ENCODE assay signal across 8 mouse cellular contexts in genomic region chrX:10216410-10216949, GRCm38 (mm10). TPM values are rescaled to one million over a fixed set of nuclear protein-coding genes. Genes with fewer than 3 reads are reported as not detected.
DNase-seq lines count a peak whose midpoint lies in the region; ATAC-seq and TF ChIP-seq lines count a peak whose summit lies in the region.

Rpgr (minus strand) TSS chrX:10216920.

- H3K9ac ChIP-seq in embryonic facial prominence, embryonic 11.5 days (replicated peaks; ENCODE audit: low read length), result peak within 1 kb of the TSS; percentile 62
- peak within 1 kb of the TSS; percentile 53 for H3K9ac ChIP-seq in intestine, postnatal 0 days (ENCODE audit: low read depth, low read length)
- H3K9ac ChIP-seq in midbrain, embryonic 11.5 days (ENCODE audit: low read length), result peak within 1 kb of the TSS; percentile 39; the same call in 1 of the 2 replicates

- H3K27ac ChIP-seq in embryonic facial prominence, embryonic 11.5 days (replicated peaks; ENCODE audit: low read depth, low read length), result no peak within 1 kb of the TSS; the same call in 1 of the 2 replicates
- H3K27ac ChIP-seq in intestine, postnatal 0 days (ENCODE audit: low read depth, low read length), result peak within 1 kb of the TSS; percentile 82
- H3K27ac ChIP-seq in midbrain, embryonic 11.5 days (ENCODE audit: low read depth, low read length), result no peak within 1 kb of the TSS

- WGBS in embryonic facial prominence, embryonic 11.5 days, result 16% methylated on average over 46 of the region's 47 CpGs
- WGBS in intestine, postnatal 0 days, result 17% methylated on average over 46 of the region's 47 CpGs
- WGBS in midbrain, embryonic 11.5 days, result 21% methylated on average over 44 of the region's 47 CpGs

- H3K36me3 ChIP-seq in embryonic facial prominence, embryonic 11.5 days (replicated peaks; ENCODE audit: control insufficient read depth, insufficient read depth, low read depth, low read length), result no peaks in the 10 kb centered on the region
- H3K36me3 ChIP-seq in intestine, postnatal 0 days (ENCODE audit: control insufficient read depth, insufficient read depth), result no peaks in the 10 kb centered on the region
- H3K36me3 ChIP-seq in midbrain, embryonic 11.5 days (ENCODE audit: control insufficient read depth, insufficient read depth, low read length), result no peaks in the 10 kb centered on the region

- peak within 1 kb of the TSS; percentile 46 for H3K4me3 ChIP-seq in embryonic facial prominence, embryonic 11.5 days (ENCODE audit: low read depth, low read length)
- peak within 1 kb of the TSS; percentile 61 for H3K4me3 ChIP-seq in intestine, postnatal 0 days (ENCODE audit: low read depth, low read length)
- peak within 1 kb of the TSS; percentile 55 for H3K4me3 ChIP-seq in midbrain, embryonic 11.5 days (ENCODE audit: low read depth, low read length)

- peak; percentile 98 for ATAC-seq in embryonic facial prominence, embryonic 11.5 days (replicated peaks; ENCODE audit: insufficient number of reproducible peaks, low FRiP score, low TSS enrichment, low read depth)
- ATAC-seq in granulocyte monocyte progenitor cell, adult 5-6 weeks (replicated peaks; ENCODE audit: poor library complexity, severe bottlenecking), result peak; percentile 100
- peak; percentile 97 for ATAC-seq in intestine, postnatal 0 days
- ATAC-seq in midbrain, embryonic 11.5 days (ENCODE audit: low FRiP score), result peak; percentile 99

- TF ChIP-seq CTCF in intestine, postnatal 0 days (IDR thresholded peaks at IDR 0.05; ENCODE audit: low read depth), result peak; percentile 87

- peak; percentile 88 for DNase-seq in adrenal gland, postnatal 25 days
- DNase-seq in embryonic facial prominence, embryonic 11.5 days (ENCODE audit: low spot score), result peak; percentile 92
- peak; percentile 95 for DNase-seq in left cerebral cortex, postnatal 4 days
- DNase-seq in midbrain, embryonic 11.5 days (ENCODE audit: low spot score, missing footprints), result peak; percentile 99
- peak; percentile 85 for DNase-seq in right cerebral cortex, postnatal 4 days
- peak; percentile 89 for DNase-seq in yolk sac, embryonic 10.5 days (ENCODE audit: low spot score)

- intact Hi-C loops in left cerebral cortex, postnatal 4 days (cut with DNase I), result no loop called here

- no peaks in the 10 kb centered on the region for H3K4me1 ChIP-seq in embryonic facial prominence, embryonic 11.5 days (ENCODE audit: control insufficient read depth, insufficient read depth, low read length)
- H3K4me1 ChIP-seq in intestine, postnatal 0 days (replicated peaks; ENCODE audit: control insufficient read depth, insufficient read depth, low read length), result no peaks in the 10 kb centered on the region
- no peaks in the 10 kb centered on the region for H3K4me1 ChIP-seq in midbrain, embryonic 11.5 days (ENCODE audit: control insufficient read depth, insufficient read depth, low read length)

- no peaks in the 10 kb centered on the region for H3K27me3 ChIP-seq in embryonic facial prominence, embryonic 11.5 days (ENCODE audit: control insufficient read depth, insufficient read depth, low read length)
- no peaks in the 10 kb centered on the region for H3K27me3 ChIP-seq in intestine, postnatal 0 days (replicated peaks; ENCODE audit: control insufficient read depth, insufficient read depth, low read length)
- H3K27me3 ChIP-seq in midbrain, embryonic 11.5 days (ENCODE audit: control insufficient read depth, insufficient read depth, low read length), result no peaks in the 10 kb centered on the region

- no peaks in the 10 kb centered on the region for H3K9me3 ChIP-seq in embryonic facial prominence, embryonic 11.5 days (replicated peaks; ENCODE audit: control insufficient read depth, low read length)
- no peaks in the 10 kb centered on the region for H3K9me3 ChIP-seq in intestine, postnatal 0 days (ENCODE audit: control insufficient read depth)
- H3K9me3 ChIP-seq in midbrain, embryonic 11.5 days (ENCODE audit: control insufficient read depth, low read length), result no peaks in the 10 kb centered on the region

- H3K4me2 ChIP-seq in embryonic facial prominence, embryonic 11.5 days (ENCODE audit: low read depth, low read length), result peak within 1 kb of the TSS; percentile 32
- peak within 1 kb of the TSS; percentile 52 for H3K4me2 ChIP-seq in intestine, postnatal 0 days (replicated peaks; ENCODE audit: low read depth)
- peak within 1 kb of the TSS; percentile 47 for H3K4me2 ChIP-seq in midbrain, embryonic 11.5 days

RNA-seq across cellular contexts. Expression of gene Rpgr, which starts in this region (rescaled TPM):
- total RNA-seq in adrenal gland, postnatal 25 days (2021), result 5.8 and 7.1 TPM in 2 replicates
- polyA plus RNA-seq in embryonic facial prominence, embryonic 11.5 days (2014; fragmentation: Nextera tagmentation; extraction: Ambion mirVana), result 32.3 and 33.1 TPM in 2 replicates
- total RNA-seq in granulocyte monocyte progenitor cell, adult 5-6 weeks (2014; fragmentation: Nextera tagmentation), result 7.6 and 9.1 TPM in 2 replicates
- total RNA-seq in granulocyte monocyte progenitor cell, adult 5-6 weeks (2017), result 8.7 and 11.4 TPM in 2 replicates
- polyA plus RNA-seq in intestine, postnatal 0 days (2015; fragmentation: Nextera tagmentation; extraction: Ambion mirVana), result 4.1 and 4.8 TPM in 2 replicates
- total RNA-seq in left cerebral cortex, postnatal 4 days (2021), result 10 to 100 TPM; 29.0 to 31.3 TPM
- 39.3 and 45.1 TPM in 2 replicates for polyA plus RNA-seq in midbrain, embryonic 11.5 days (2014; fragmentation: Nextera tagmentation; extraction: Ambion mirVana)
